Mouse (Mus musculus) ES-E14 (cell line): ENCODE data around the gene Arhgap1. TPM values are rescaled to one million over a fixed set of nuclear protein-coding genes. Genes with fewer than 3 reads are reported as not detected.

Experiments
- DNase-seq: peaks from one replicate; pipeline ENCODE4 v3.0.0-alpha.2; 2013; ENCODE audit warnings: low read depth, low spot score
- H3K27ac ChIP-seq: 2 replicates; pipeline ENCODE4 v1.5.1; 2012; ENCODE audit warnings: low read depth, mild to moderate bottlenecking, low read length, moderate library complexity, mixed read lengths; ENCODE audit not compliant: poor library complexity, insufficient read depth, severe bottlenecking
- H3K36me3 ChIP-seq: 2 replicates; pipeline ENCODE4 v1.6.1; 2012; ENCODE audit warnings: mild to moderate bottlenecking, low read length, moderate library complexity, mixed read lengths; ENCODE audit not compliant: control insufficient read depth, poor library complexity, insufficient read depth, severe bottlenecking
- H3K4me1 ChIP-seq, 2 experiments: fragments of 150-350 bp in 1 of 2; sonication (generic) in 1 of 2; 2 replicates each; pipeline ENCODE4 v1.6.1; 2012; ENCODE audit warnings: low read length in 2 of 2, mild to moderate bottlenecking in 1 of 2, mixed read lengths in 1 of 2; ENCODE audit not compliant: control insufficient read depth in 2 of 2, insufficient read depth in 2 of 2, poor library complexity in 1 of 2
- H3K4me3 ChIP-seq, 2 experiments: fragments of 150-350 bp in 1 of 2; sonication (generic) in 1 of 2; 2 replicates each; pipeline ENCODE4 v1.5.1; 2012; ENCODE audit warnings: low read length in 2 of 2, low read depth in 1 of 2, mild to moderate bottlenecking in 1 of 2, mixed read lengths in 1 of 2; ENCODE audit not compliant: insufficient read depth in 1 of 2, poor library complexity in 1 of 2, severe bottlenecking in 1 of 2
- H3K9ac ChIP-seq: 2 replicates; pipeline ENCODE4 v1.6.1; 2012; ENCODE audit warnings: low read depth, mild to moderate bottlenecking, low read length, mixed read lengths; ENCODE audit not compliant: poor library complexity, insufficient read depth, severe bottlenecking
- H3K9me3 ChIP-seq: fragments of 150-350 bp; sonication (generic); 2 replicates; pipeline ENCODE4 v1.6.1; 2012; ENCODE audit warnings: low read depth, mild to moderate bottlenecking, low read length; ENCODE audit not compliant: control insufficient read depth, insufficient read depth
- CHD2 ChIP-seq: IDR thresholded peaks from 2 replicates; pipeline ENCODE4 v1.6.1; 2014; ENCODE audit warnings: mild to moderate bottlenecking, low read depth, low read length, inconsistent platforms
- HCFC1 ChIP-seq: IDR thresholded peaks from 2 replicates; pipeline ENCODE4 v1.6.1; 2012; ENCODE audit warnings: low read length, inconsistent platforms, borderline replicate concordance; ENCODE audit not compliant: insufficient read depth
- MAFK ChIP-seq: IDR thresholded peaks from 2 replicates; pipeline ENCODE4 v1.6.1; 2014; ENCODE audit warnings: mild to moderate bottlenecking, low read depth, low read length, inconsistent platforms; ENCODE audit not compliant: insufficient read depth
- ZC3H11A ChIP-seq: IDR thresholded peaks from 2 replicates; pipeline ENCODE4 v1.6.1; 2012; ENCODE audit warnings: low read depth, mild to moderate bottlenecking, inconsistent platforms, low read length, borderline replicate concordance
- ZNF384 ChIP-seq: IDR thresholded peaks from 2 replicates; pipeline ENCODE4 v1.6.1; 2012; ENCODE audit warnings: low read depth, low read length, inconsistent platforms
- in situ Hi-C, 2 experiments: fragments of 600-800 bp; cut with MboI; formaldehyde crosslinking; loops; one replicate each; pipeline ENCODE4 v1.15.1; 2025; ENCODE audit warnings: low sequenced_read_pairs in 2 of 2, inconsistent platforms in 1 of 2; ENCODE audit not compliant: unreplicated experiment in 2 of 2
- total RNA-seq: library from RNA; depleted of rRNA; stranded (reverse); fragments of 300-350 nt; gene quantifications from 2 replicates; pipeline ENCODE4 v1.2.3, GENCODE M21; 2012

Arhgap1 gene
- total RNA-seq, 1 experiment, result 49.3 TPM

DNA sequence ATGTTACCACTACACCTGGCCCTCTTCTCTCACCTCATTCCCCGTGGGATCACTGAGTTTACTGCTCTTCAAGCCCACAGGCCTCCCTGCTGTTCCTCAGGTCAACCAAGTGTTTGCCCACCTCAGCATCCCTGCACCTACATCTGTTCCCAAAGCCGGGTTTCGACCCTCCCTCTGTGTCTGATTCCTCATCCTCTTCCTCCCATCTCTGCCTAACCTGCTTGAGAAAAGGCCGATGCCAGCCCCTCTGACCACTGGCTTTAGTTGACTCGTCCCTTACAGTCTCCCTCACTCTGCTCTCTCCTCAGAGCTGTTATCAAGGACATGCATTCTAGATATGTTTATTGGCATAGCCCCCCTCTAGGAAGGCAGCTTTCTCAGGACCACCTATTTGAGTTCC is 22.2 kb upstream of the Arhgap1 start:
- in situ Hi-C loops, result no loop called here
- DNase-seq, result no peak
- TF ChIP-seq HCFC1, result no peak
- no peak for TF ChIP-seq MAFK
- TF ChIP-seq CHD2, result no peak
- TF ChIP-seq ZNF384, result no peak
- TF ChIP-seq ZC3H11A, result no peak
- H3K36me3 ChIP-seq, result no peaks in the 10 kb centered on the region; the same call in 1 of the 2 replicates
- H3K9me3 ChIP-seq, result no peaks in the 10 kb centered on the region
- H3K4me3 ChIP-seq, result no peak overlapping the region
- no peak overlapping the region for H3K9ac ChIP-seq
- 0 out of 4 replicates have a peak, but pooled peaks cover 0 to 4% of the 10 kb centered on the region in 2 experiments for H3K4me1 ChIP-seq
- no peak overlapping the region for H3K27ac ChIP-seq

- no peak for TF ChIP-seq CHD2
- no peak for TF ChIP-seq HCFC1
- no peak for TF ChIP-seq ZC3H11A
- no peak for TF ChIP-seq MAFK
- TF ChIP-seq ZNF384, result no peak
- Histone ChIP-seq H3K36me3 (no peaks in the 10 kb centered on the region), H3K9me3 (no peaks in the 10 kb centered on the region), H3K4me3 (no peak overlapping the region), H3K27ac (no peak overlapping the region), H3K4me1 (peaks cover 0 to 7% of the 10 kb centered on the region in 2 experiments; a peak in 1 of 4 replicates), H3K9ac (no peak overlapping the region)
- DNase-seq, result no peak
- in situ Hi-C loops, result no loop called here
Observed at GRCm38 (mm10) chr2:91628171-91628570, 21.5 kb upstream of the Arhgap1 start.

- in situ Hi-C loops, result no loop called here
- DNase-seq, result no peak
- no peak for TF ChIP-seq HCFC1
- no peak for TF ChIP-seq MAFK
- TF ChIP-seq CHD2, result no peak
- no peak overlapping the region for H3K27ac ChIP-seq
- peak overlapping the region in 1 of 2 experiments; percentile 14; a peak in 1 of 4 replicates for H3K4me3 ChIP-seq
- no peaks in the 10 kb centered on the region for H3K36me3 ChIP-seq
- no peak overlapping the region for H3K9ac ChIP-seq
- H3K9me3 ChIP-seq, result no peaks in the 10 kb centered on the region
- H3K4me1 ChIP-seq, result peaks cover 0 to 7% of the 10 kb centered on the region in 2 experiments; a peak in 1 of 4 replicates
Observed at GRCm38 (mm10) chr2:91629682-91630081, 20.0 kb upstream of the Arhgap1 start.

GRCm38 (mm10) chr2:91630384-91630783 is 19.3 kb upstream of the Arhgap1 start:
- Histone ChIP-seq H3K9me3 (no peaks in the 10 kb centered on the region), H3K36me3 (no peaks in the 10 kb centered on the region), H3K4me3 (peak overlapping the region in 1 of 2 experiments; percentile 14; a peak in 1 of 4 replicates), H3K27ac (no peak overlapping the region), H3K4me1 (peaks cover 0 to 7% of the 10 kb centered on the region in 2 experiments; a peak in 1 of 4 replicates), H3K9ac (no peak overlapping the region)
- DNase-seq, result no peak
- in situ Hi-C loops, result no loop called here
- TF ChIP-seq MAFK, result no peak
- TF ChIP-seq ZC3H11A, result no peak
- TF ChIP-seq HCFC1, result no peak; the same call in 1 of the 2 replicates
- no peak for TF ChIP-seq CHD2
- no peak for TF ChIP-seq ZNF384

- no peaks in the 10 kb centered on the region for H3K36me3 ChIP-seq
- H3K4me3 ChIP-seq, result no peak overlapping the region
- no peak for TF ChIP-seq ZNF384
- TF ChIP-seq HCFC1, result no peak
- TF ChIP-seq ZC3H11A, result no peak
- TF ChIP-seq MAFK, result no peak
- TF ChIP-seq CHD2, result no peak
- H3K27ac ChIP-seq, result no peak overlapping the region
- no peaks in the 10 kb centered on the region for H3K9me3 ChIP-seq
- no peak overlapping the region for H3K9ac ChIP-seq
- in situ Hi-C loops, result no loop called here
- H3K4me1 ChIP-seq, result peaks cover 0 to 19% of the 10 kb centered on the region in 2 experiments; a peak in 3 of 4 replicates
- DNase-seq, result no peak
Observed at GRCm38 (mm10) chr2:91631826-91632225, 17.8 kb upstream of the Arhgap1 start.
